Mouse (Mus musculus) retina, postnatal 1 day (tissue): ENCODE measurements around the gene Gnptab.

Experiments used
- DNase-seq: peaks from one replicate; pipeline ENCODE4 v3.0.0-alpha.2; 2012

The Gnptab gene

GRCm38 (mm10) chr10:88380002-88380401 lies 1.1 kb downstream of the Gnptab start:
- DNase-seq, result peak; percentile 36

- peak; percentile 39 for DNase-seq
Measured at GRCm38 (mm10) chr10:88380430-88381060, 1.6 kb downstream of the Gnptab start.

- DNase-seq, result no peak
Measured at GRCm38 (mm10) chr10:88381286-88381685, 2.4 kb downstream of the Gnptab start.

GRCm38 (mm10) chr10:88382009-88382408 lies 3.1 kb downstream of the Gnptab start:
- DNase-seq, result no peak

GRCm38 (mm10) chr10:88383479-88383878 lies 4.5 kb downstream of the Gnptab start:
- DNase-seq, result no peak

GRCm38 (mm10) chr10:88384081-88384480 lies 5.1 kb downstream of the Gnptab start:
- no peak for DNase-seq

- no peak for DNase-seq
Measured at GRCm38 (mm10) chr10:88385290-88385689, 6.4 kb downstream of the Gnptab start.

- DNase-seq, result no peak
Measured at GRCm38 (mm10) chr10:88385758-88386157, 6.8 kb downstream of the Gnptab start.

GRCm38 (mm10) chr10:88386251-88386650 lies 7.3 kb downstream of the Gnptab start:
- DNase-seq, result no peak

GRCm38 (mm10) chr10:88389576-88389975 lies 10.6 kb downstream of the Gnptab start:
- no peak for DNase-seq

- DNase-seq, result no peak
Measured at GRCm38 (mm10) chr10:88390096-88390790, 11.3 kb downstream of the Gnptab start.

GRCm38 (mm10) chr10:88391495-88391894 lies 12.6 kb downstream of the Gnptab start:
- no peak for DNase-seq

GRCm38 (mm10) chr10:88392181-88392847 lies 13.4 kb downstream of the Gnptab start:
- DNase-seq, result no peak

- no peak for DNase-seq
Measured at GRCm38 (mm10) chr10:88398668-88399243, 19.8 kb downstream of the Gnptab start.

GRCm38 (mm10) chr10:88399271-88399670 lies 20.3 kb downstream of the Gnptab start:
- DNase-seq, result no peak

GRCm38 (mm10) chr10:88403021-88403420 lies 24.1 kb downstream of the Gnptab start:
- no peak for DNase-seq

- no peak for DNase-seq
Measured at GRCm38 (mm10) chr10:88404220-88404619, 25.3 kb downstream of the Gnptab start.

- no peak for DNase-seq
Measured at GRCm38 (mm10) chr10:88405812-88406211, 26.9 kb downstream of the Gnptab start.

GRCm38 (mm10) chr10:88407875-88408631 lies 29.1 kb downstream of the Gnptab start:
- DNase-seq, result no peak

- no peak for DNase-seq
Measured at GRCm38 (mm10) chr10:88409751-88410150, 30.8 kb downstream of the Gnptab start.

- peak; percentile 11 for DNase-seq
Measured at GRCm38 (mm10) chr10:88412290-88412995, 33.5 kb downstream of the Gnptab start.

- no peak for DNase-seq
Measured at GRCm38 (mm10) chr10:88417686-88418085, 38.8 kb downstream of the Gnptab start.
